Mouse (Mus musculus): ENCODE data around the gene Pkd1l1.

GRCm38 (mm10) chr11:9011348-9011747, 38.3 kb upstream of the Pkd1l1 start:
- TF ChIP-seq TAL1 (IDR thresholded peaks at IDR 0.05; ENCODE audit: low read length) (no peak), GATA1 (IDR thresholded peaks at IDR 0.05; ENCODE audit: low read length) (no peak)
